Mouse (Mus musculus): Measurements from ENCODE around the gene Ankrd39.

Gene Ankrd39

GRCm38 (mm10) chr1:36546888-36547471 is at the start of gene Ankrd39:
Gene Ankrd39 (minus strand): TSS chr1:36547445.
- peak; percentile 90 to 93 for DNase-seq

- no peak for DNase-seq
These were observed 48.9 kb upstream of the Ankrd39 start for GRCm38 (mm10) chr1:36596114-36596513.

GRCm38 (mm10) chr1:36595167-36595931 is 48.1 kb upstream of the Ankrd39 start:
- DNase-seq = no peak

- no peak for DNase-seq
These were observed 45.9 kb upstream of the Ankrd39 start for GRCm38 (mm10) chr1:36593099-36593498.

- no peak for DNase-seq
These were observed 44.2 kb upstream of the Ankrd39 start for GRCm38 (mm10) chr1:36591408-36591807.

- DNase-seq = no peak
These were observed 43.4 kb upstream of the Ankrd39 start for GRCm38 (mm10) chr1:36590664-36591063.

- no peak for DNase-seq
These were observed 42.2 kb upstream of the Ankrd39 start for GRCm38 (mm10) chr1:36589486-36589885.

- no peak for DNase-seq
These were observed 41.5 kb upstream of the Ankrd39 start for GRCm38 (mm10) chr1:36588476-36589450.

- no peak for DNase-seq
These were observed 40.6 kb upstream of the Ankrd39 start for GRCm38 (mm10) chr1:36587860-36588259.

GRCm38 (mm10) chr1:36586288-36586687 is 39.0 kb upstream of the Ankrd39 start:
- DNase-seq = no peak

- no peak for DNase-seq
These were observed 36.3 kb upstream of the Ankrd39 start for GRCm38 (mm10) chr1:36583408-36584116.

GRCm38 (mm10) chr1:36582211-36582610 is 35.0 kb upstream of the Ankrd39 start:
- DNase-seq = no peak

- DNase-seq = no peak
These were observed 34.0 kb upstream of the Ankrd39 start for GRCm38 (mm10) chr1:36581260-36581659.

GRCm38 (mm10) chr1:36580384-36581207 is 33.4 kb upstream of the Ankrd39 start:
- no peak for DNase-seq

- no peak for DNase-seq
These were observed 32.7 kb upstream of the Ankrd39 start for GRCm38 (mm10) chr1:36579974-36580383.

- DNase-seq = no peak
These were observed 29.9 kb upstream of the Ankrd39 start for GRCm38 (mm10) chr1:36576991-36577675.

- no peak for DNase-seq
These were observed 28.1 kb upstream of the Ankrd39 start for GRCm38 (mm10) chr1:36575347-36575746.

- DNase-seq = no peak
These were observed 27.1 kb upstream of the Ankrd39 start for GRCm38 (mm10) chr1:36574196-36574955.

GRCm38 (mm10) chr1:36573524-36573923 is 26.3 kb upstream of the Ankrd39 start:
- no peak for DNase-seq

GRCm38 (mm10) chr1:36572709-36573108 is 25.5 kb upstream of the Ankrd39 start:
- DNase-seq = no peak

Data from spleen, adult 18-20 months (tissue).